Mouse (Mus musculus) CH12.LX (cell line): Measurements from ENCODE around the gene Exd2. TPM values are rescaled to one million over a fixed set of nuclear protein-coding genes. Genes with fewer than 3 reads are reported as not detected.
A peak's percentile ranks its signal among the peaks of the same experiment; 100 is the strongest.

ENCODE experiments used
- DNase-seq: peaks from one replicate; pipeline ENCODE4 v3.0.0-alpha.2; 2013; ENCODE audit errors: extremely low read depth
- H3K27ac ChIP-seq: 2 replicates; pipeline ENCODE4 v1.5.1; 2012; ENCODE audit warnings: low read depth, mild to moderate bottlenecking, control low read depth, moderate library complexity; ENCODE audit not compliant: insufficient read depth
- H3K27me3 ChIP-seq: replicated peaks from 2 replicates; pipeline ENCODE3; 2012; ENCODE audit warnings: inconsistent platforms
- H3K36me3 ChIP-seq, 2 experiments: replicated peaks in 1 of 2; 2 replicates each; pipeline versions ENCODE3 to v1.6.1; 2012; ENCODE audit warnings: inconsistent platforms in 1 of 2, low read length in 1 of 2, mild to moderate bottlenecking in 1 of 2, mixed read lengths in 1 of 2, moderate library complexity in 1 of 2; ENCODE audit not compliant: control insufficient read depth in 1 of 2, insufficient read depth in 1 of 2
- H3K4me1 ChIP-seq, 2 experiments: 2 replicates each; pipeline ENCODE4 v1.6.1; 2012; ENCODE audit warnings: inconsistent platforms in 1 of 2, moderate library complexity in 1 of 2; ENCODE audit not compliant: insufficient read depth in 2 of 2, control insufficient read depth in 1 of 2
- H3K4me2 ChIP-seq: 2 replicates; pipeline ENCODE4 v1.6.1; 2012; ENCODE audit warnings: low read depth, mild to moderate bottlenecking, control low read depth; ENCODE audit not compliant: poor library complexity, insufficient read depth, severe bottlenecking
- H3K4me3 ChIP-seq, 3 experiments: fragments of 150-350 bp in 1 of 3; sonication (generic) in 1 of 3; replicated peaks in 1 of 3; 2 replicates each; pipeline versions ENCODE3 to v1.5.1; 2011 to 2012; ENCODE audit warnings: low read depth in 2 of 3, low read length in 2 of 3, mild to moderate bottlenecking in 2 of 3, moderate library complexity in 2 of 3, control low read depth in 1 of 3, improper control_type of control experiment in 1 of 3, inconsistent platforms in 1 of 3, mixed read lengths in 1 of 3; ENCODE audit not compliant: poor library complexity in 1 of 3
- H3K79me2 ChIP-seq: replicated peaks from 2 replicates; pipeline ENCODE4 v1.6.1; 2012; ENCODE audit warnings: mild to moderate bottlenecking, moderate library complexity; ENCODE audit not compliant: control insufficient read depth, poor library complexity, insufficient read depth, severe bottlenecking; ENCODE audit errors: extremely low read depth
- H3K9ac ChIP-seq: 2 replicates; pipeline ENCODE4 v1.6.1; 2012; ENCODE audit warnings: low read depth, mild to moderate bottlenecking, control low read depth, moderate library complexity; ENCODE audit not compliant: insufficient read depth
- H3K9me3 ChIP-seq: replicated peaks from 2 replicates; pipeline ENCODE3; 2012; ENCODE audit warnings: low read length, inconsistent platforms, mixed read lengths
- CHD1 ChIP-seq: IDR thresholded peaks from 2 replicates; pipeline ENCODE4 v1.6.1; 2012; ENCODE audit warnings: low read depth, low read length, improper control_type of control experiment, inconsistent platforms
- CHD2 ChIP-seq: IDR thresholded peaks from 2 replicates; pipeline ENCODE4 v1.6.1; 2011; ENCODE audit warnings: low read length, improper control_type of control experiment
- CTCF ChIP-seq, 2 experiments: IDR thresholded peaks in 1 of 2; conservative IDR thresholded peaks in 1 of 2; 2 replicates each; pipeline ENCODE4 v1.5.1; 2011 to 2012; ENCODE audit warnings: low read depth in 2 of 2, low read length in 2 of 2, improper control_type of control experiment in 1 of 2, inconsistent platforms in 1 of 2, mild to moderate bottlenecking in 1 of 2, moderate library complexity in 1 of 2
- E2F4 ChIP-seq: IDR thresholded peaks from 2 replicates; pipeline ENCODE4 v1.6.1; 2011; ENCODE audit warnings: low read depth, low read length, improper control_type of control experiment; ENCODE audit not compliant: insufficient replicate concordance
- ELF1 ChIP-seq: IDR thresholded peaks from 2 replicates; pipeline ENCODE4 v1.6.1; 2014; ENCODE audit warnings: low read depth, mild to moderate bottlenecking, inconsistent platforms, low read length, improper control_type of control experiment
- ETS1 ChIP-seq: conservative IDR thresholded peaks from 2 replicates; pipeline ENCODE4 v1.6.1; 2012; ENCODE audit warnings: low read depth, mild to moderate bottlenecking, inconsistent platforms, low read length, improper control_type of control experiment, moderate library complexity
- HCFC1 ChIP-seq: IDR thresholded peaks from 2 replicates; pipeline ENCODE4 v1.6.1; 2012; ENCODE audit warnings: low read depth, mild to moderate bottlenecking, inconsistent platforms, low read length, improper control_type of control experiment
- IRF4 ChIP-seq: IDR thresholded peaks from 2 replicates; pipeline ENCODE4 v1.6.1; 2014; ENCODE audit warnings: low read depth, mild to moderate bottlenecking, inconsistent platforms, low read length, improper control_type of control experiment
- MAFK ChIP-seq: IDR thresholded peaks from 2 replicates; pipeline ENCODE4 v1.6.1; 2011; ENCODE audit warnings: low read length, improper control_type of control experiment; ENCODE audit not compliant: insufficient replicate concordance
- MAX ChIP-seq: IDR thresholded peaks from 2 replicates; pipeline ENCODE4 v1.6.1; 2011; ENCODE audit warnings: low read length, improper control_type of control experiment
- NELFE ChIP-seq: IDR thresholded peaks from 2 replicates; pipeline ENCODE4 v1.6.1; 2011; ENCODE audit warnings: low read depth, low read length, improper control_type of control experiment
- SIN3A ChIP-seq: IDR thresholded peaks from 2 replicates; pipeline ENCODE4 v1.6.1; 2012; ENCODE audit warnings: low read length, improper control_type of control experiment, inconsistent platforms
- TCF12 ChIP-seq: IDR thresholded peaks from 2 replicates; pipeline ENCODE4 v1.6.1; 2014; ENCODE audit warnings: low read depth, mild to moderate bottlenecking, inconsistent platforms, low read length, improper control_type of control experiment
- UBTF ChIP-seq: IDR thresholded peaks from 2 replicates; pipeline ENCODE4 v1.6.1; 2012; ENCODE audit warnings: low read depth, mild to moderate bottlenecking, inconsistent platforms, low read length, improper control_type of control experiment, moderate library complexity
- USF2 ChIP-seq: conservative IDR thresholded peaks from 2 replicates; pipeline ENCODE4 v1.6.1; 2011; ENCODE audit warnings: low read depth, low read length, improper control_type of control experiment
- ZC3H11A ChIP-seq: IDR thresholded peaks from 2 replicates; pipeline ENCODE4 v1.6.1; 2012; ENCODE audit warnings: low read depth, mild to moderate bottlenecking, inconsistent platforms, low read length, improper control_type of control experiment
- ZKSCAN1 ChIP-seq: IDR thresholded peaks from 2 replicates; pipeline ENCODE4 v1.6.1; 2012; ENCODE audit warnings: low read depth, inconsistent platforms, low read length, improper control_type of control experiment, borderline replicate concordance
- ZNF384 ChIP-seq: IDR thresholded peaks from 2 replicates; pipeline ENCODE4 v1.6.1; 2012; ENCODE audit warnings: low read depth, low read length, improper control_type of control experiment, inconsistent platforms
- dilution Hi-C: fragments of 300-500 bp; cut with MboI; formaldehyde crosslinking; loops from 2 replicates; pipeline ENCODE4 v1.14.3; 2020; ENCODE audit warnings: low sequenced_read_pairs; ENCODE audit not compliant: extremely low pct_unique_long_range_greater_than_20kb, extremely low pct_ligation_motif_present
- in situ Hi-C: fragments of 300-500 bp; cut with MboI; formaldehyde crosslinking; loops from 3 replicates; pipeline ENCODE4 v1.14.3; 2019; ENCODE audit warnings: low sequenced_read_pairs, low pct_ligation_motif_present, low pct_unique_long_range_greater_than_20kb, mixed read lengths
- polyA plus RNA-seq: library from polyadenylated mRNA; unstranded; fragments of >175 nt; gene quantifications from 2 replicates; pipeline ENCODE4 v1.2.1, GENCODE M21; 2012; ENCODE audit warnings: low read depth; ENCODE audit not compliant: insufficient read length
- total RNA-seq, 2 experiments: library from RNA; depleted of rRNA; stranded (reverse); fragments of 300-350 nt in 1 of 2; fragments of >200 nt in 1 of 2; gene quantifications; 2 replicates each; pipeline ENCODE4 v1.2.3; 2012 to 2014

Gene Exd2
- total and polyA plus RNA-seq, 3 experiments, result 11.2 to 15.0 (median 11.3) TPM

DNA sequence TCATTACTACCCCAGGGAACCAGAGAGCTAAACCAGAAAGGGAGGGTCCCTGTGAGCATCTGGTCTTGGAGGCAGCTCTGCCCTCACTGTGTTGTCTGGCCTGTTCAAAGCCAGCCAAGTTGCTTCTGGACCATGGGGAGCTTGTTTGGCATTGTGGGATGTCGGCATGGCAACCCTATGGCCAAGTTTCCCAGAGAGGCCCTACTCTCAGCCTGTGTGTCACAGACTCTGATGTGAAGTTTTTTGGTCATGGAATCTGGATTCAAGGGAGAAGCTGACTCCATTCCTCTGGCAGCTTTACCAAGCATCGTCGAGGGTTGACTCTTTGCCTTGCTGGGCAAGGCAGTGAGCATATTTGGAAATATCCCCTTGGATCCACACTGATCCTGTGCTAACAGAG is 59.1 kb downstream of the Exd2 start:
- in situ Hi-C loops, result no loop called here
- dilution Hi-C loops, result no loop called here

DNA sequence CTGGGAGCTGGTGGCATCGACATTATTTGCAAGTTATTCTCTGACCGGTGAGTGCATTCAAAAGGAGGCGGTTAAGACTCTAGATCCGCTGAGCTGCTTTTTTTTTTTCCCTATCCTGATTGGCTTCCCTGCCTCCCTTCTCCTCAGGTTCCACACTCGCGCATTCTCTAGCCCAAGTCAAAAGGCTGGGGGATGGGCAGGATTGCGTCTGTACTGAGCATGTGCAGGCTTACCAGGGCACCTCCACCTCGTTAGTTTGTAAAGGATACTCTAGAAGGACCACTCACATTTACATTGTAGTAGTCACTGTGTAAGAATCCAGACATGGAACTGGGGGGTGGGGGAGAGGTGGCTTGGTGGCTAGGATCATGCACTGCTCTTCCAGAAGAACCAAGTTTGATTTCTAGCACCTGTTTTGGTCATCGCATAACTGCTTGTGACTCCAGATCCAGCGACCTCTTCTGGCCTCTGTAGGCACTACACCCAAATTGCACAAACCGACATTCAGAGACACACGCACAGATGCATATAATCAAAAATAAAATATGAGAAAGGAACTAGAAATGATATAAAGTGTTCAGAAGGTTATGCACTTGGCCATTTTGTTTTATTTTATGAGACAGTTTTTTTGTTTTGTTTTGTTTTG is 61.5 kb downstream of the Exd2 start:
- Histone ChIP-seq H3K9me3 (peaks cover under 1% of the 10 kb centered on the region), H3K36me3 (no peaks in the 10 kb centered on the region), H3K79me2 (no peaks in the 10 kb centered on the region), H3K4me3 (no peak overlapping the region), H3K27ac (no peak overlapping the region), H3K9ac (no peak overlapping the region), H3K27me3 (peaks cover 2% of the 10 kb centered on the region), H3K4me2 (no peak overlapping the region), H3K4me1 (peaks cover 0 to 3% of the 10 kb centered on the region in 2 experiments; a peak in 1 of 4 replicates)
- dilution Hi-C loops (no loop called here), in situ Hi-C loops (no loop called here)
- TF ChIP-seq CTCF (conservative IDR thresholded peaks at IDR 0.05 in 1 of 2, IDR thresholded peaks at IDR 0.05 in 1 of 2; ENCODE audit: low read depth in 2 of 2, low read length in 2 of 2) (peak in 1 of 2 experiments; percentile 1; a peak in 1 of 4 replicates), ZC3H11A (no peak)
- no peak for DNase-seq

More for the DNA sequence above, 59.1 kb downstream of the Exd2 start:
- Histone ChIP-seq H3K27ac (no peak overlapping the region), H3K9ac (no peak overlapping the region), H3K4me2 (no peak overlapping the region), H3K27me3 (no peaks in the 10 kb centered on the region), H3K36me3 (no peaks in the 10 kb centered on the region), H3K79me2 (no peaks in the 10 kb centered on the region), H3K9me3 (peaks cover 11% of the 10 kb centered on the region), H3K4me3 (no peak overlapping the region), H3K4me1 (peaks cover 0 to 3% of the 10 kb centered on the region in 2 experiments; a peak in 1 of 4 replicates)
- TF ChIP-seq ETS1, result no peak
- TF ChIP-seq USF2, result no peak
- no peak for TF ChIP-seq CHD1
- TF ChIP-seq TCF12, result no peak
- no peak for TF ChIP-seq ZKSCAN1
- TF ChIP-seq CTCF (conservative IDR thresholded peaks at IDR 0.05 in 1 of 2, IDR thresholded peaks at IDR 0.05 in 1 of 2; ENCODE audit: low read depth in 2 of 2, low read length in 2 of 2), result no peak
- TF ChIP-seq SIN3A, result no peak
- TF ChIP-seq UBTF, result no peak
- TF ChIP-seq ELF1, result no peak
- TF ChIP-seq MAX, result no peak
- no peak for TF ChIP-seq E2F4
- TF ChIP-seq MAFK, result no peak
- TF ChIP-seq NELFE, result no peak
- TF ChIP-seq HCFC1, result no peak
- no peak for TF ChIP-seq ZNF384
- no peak for TF ChIP-seq CHD2
- TF ChIP-seq IRF4, result no peak
- DNase-seq, result no peak
